Mouse (Mus musculus): Measurements from ENCODE around the gene Slco3a1.

GRCm38 (mm10) chr7:74323683-74324082, 230.9 kb downstream of the Slco3a1 start:
- TF ChIP-seq CTCF (conservative IDR thresholded peaks at IDR 0.05; ENCODE audit: insufficient read depth, insufficient read length, low read depth, low read length) (no peak), POLR2A (IDR thresholded peaks at IDR 0.05; ENCODE audit: low read depth, low read length) (no peak)
